Mouse (Mus musculus) heart, embryonic 16.5 days (tissue): ENCODE measurements around the gene Nmnat1. TPM values are rescaled to one million over a fixed set of nuclear protein-coding genes. Genes with fewer than 3 reads are reported as not detected.
"Not testable (repeated sequence)": the region's sequence is repeated elsewhere in the genome, so short reads cannot be mapped to it uniquely, and the experiment has no call there.

Experiments used
- ATAC-seq: fragments of 200-750 bp; cut with Nextera tagmentation; replicated peaks from 2 replicates; pipeline ENCODE4 v1.8.0; 2017; ENCODE audit warnings: moderate number of reproducible peaks; ENCODE audit not compliant: insufficient read depth, low FRiP score; ENCODE audit errors: extremely low read depth
- H3K27ac ChIP-seq: fragments of 300-500 bp; sonication (generic); 2 replicates; pipeline ENCODE4 v1.5.1; 2014; ENCODE audit warnings: mild to moderate bottlenecking, low read length, control low read depth, moderate library complexity
- H3K27me3 ChIP-seq: fragments of 300-500 bp; sonication (generic); 2 replicates; pipeline ENCODE4 v1.6.1; 2014; ENCODE audit warnings: low read length, mixed read lengths; ENCODE audit not compliant: control insufficient read depth, insufficient read depth
- H3K36me3 ChIP-seq: fragments of 300-500 bp; sonication (generic); 2 replicates; pipeline ENCODE4 v1.6.1; 2014; ENCODE audit not compliant: control insufficient read depth, insufficient read depth
- H3K4me1 ChIP-seq: fragments of 300-500 bp; sonication (generic); 2 replicates; pipeline ENCODE4 v1.6.1; 2014; ENCODE audit warnings: low read length, mixed read lengths; ENCODE audit not compliant: control insufficient read depth, insufficient read depth
- H3K4me2 ChIP-seq: fragments of 300-500 bp; sonication (generic); 2 replicates; pipeline ENCODE4 v1.6.1; 2014; ENCODE audit warnings: low read depth, mild to moderate bottlenecking, control low read depth, low read length
- H3K4me3 ChIP-seq: fragments of 300-500 bp; sonication (generic); 2 replicates; pipeline ENCODE4 v1.5.1; 2014; ENCODE audit warnings: mild to moderate bottlenecking, control low read depth, low read length
- H3K9ac ChIP-seq: fragments of 300-500 bp; sonication (generic); 2 replicates; pipeline ENCODE4 v1.6.1; 2014; ENCODE audit warnings: low read length, control low read depth
- H3K9me3 ChIP-seq: fragments of 300-500 bp; sonication (generic); replicated peaks from 2 replicates; pipeline ENCODE4 v1.6.1; 2016; ENCODE audit warnings: low read length; ENCODE audit not compliant: control insufficient read depth
- WGBS: fragments of 180-500 bp; shearing (Covaris S2); extraction: QIAGEN DNeasy Blood & Tissue Kit; methylation state at CpG from one replicate; pipeline ENCODE4 v1.1.7; 2014; 5-methylcytosine and 5-hydroxymethylcytosine counted together
- polyA plus RNA-seq: library from polyadenylated mRNA; unstranded; fragments of >200 nt; fragmentation: Nextera tagmentation; extraction: Ambion mirVana; gene quantifications from 2 replicates; pipeline ENCODE4 v1.2.1, GENCODE M21; 2015

Nmnat1 gene
- polyA plus RNA-seq, 1 experiment from 2014 or later, result 15.8 TPM

GRCm38 (mm10) chr4:149444465-149444864 is 40.5 kb downstream of the Nmnat1 start:
- Histone ChIP-seq H3K9me3 (no peaks in the 10 kb centered on the region), H3K9ac (no peak overlapping the region), H3K27ac (peak overlapping the region; percentile 92; the same call in 1 of the 2 replicates), H3K4me2 (no peak overlapping the region), H3K36me3 (no peaks in the 10 kb centered on the region), H3K27me3 (no peaks in the 10 kb centered on the region), H3K4me3 (no peak overlapping the region), H3K4me1 (peaks cover 13% of the 10 kb centered on the region)
- no peak for ATAC-seq
- 44% methylated on average over 1 of the region's 1 CpGs for WGBS

DNA sequence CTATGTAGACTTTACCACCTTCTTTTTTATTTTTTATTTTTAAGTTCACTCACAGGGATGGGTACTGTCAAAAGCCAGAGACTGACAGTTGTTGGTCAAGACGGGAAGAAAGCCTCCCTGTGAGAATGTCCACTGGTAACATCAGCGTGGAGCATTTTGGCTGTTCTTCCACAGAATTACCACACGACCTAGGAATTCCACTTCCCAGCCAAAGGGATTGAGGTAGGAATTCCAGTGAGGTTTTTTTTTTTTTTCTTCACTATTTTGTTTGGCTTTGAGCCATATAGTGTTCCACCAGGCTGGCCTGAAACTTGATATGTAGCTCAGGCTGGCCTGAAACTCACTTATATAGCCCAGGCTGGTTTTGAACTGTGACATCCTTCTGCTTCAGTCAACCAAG is 42.6 kb downstream of the Nmnat1 start:
- Histone ChIP-seq H3K9ac (no peak overlapping the region), H3K36me3 (no peaks in the 10 kb centered on the region), H3K27ac (peak overlapping the region; percentile 32), H3K27me3 (no peaks in the 10 kb centered on the region), H3K4me3 (no peak overlapping the region), H3K4me1 (peaks cover 13% of the 10 kb centered on the region), H3K4me2 (no peak overlapping the region), H3K9me3 (no peaks in the 10 kb centered on the region)
- no peak for ATAC-seq
- WGBS, result 23% methylated on average over 3 of the region's 3 CpGs

- Histone ChIP-seq H3K4me3 (no peak overlapping the region), H3K4me1 (peaks cover 9% of the 10 kb centered on the region), H3K36me3 (no peaks in the 10 kb centered on the region), H3K4me2 (no peak overlapping the region), H3K9me3 (no peaks in the 10 kb centered on the region), H3K27ac (no peak overlapping the region), H3K27me3 (no peaks in the 10 kb centered on the region), H3K9ac (no peak overlapping the region)
- 61% methylated on average over 8 of the region's 8 CpGs for WGBS
- ATAC-seq, result no peak
Measured at GRCm38 (mm10) chr4:149440576-149440975, 44.4 kb downstream of the Nmnat1 start.

- 71% methylated on average over 1 of the region's 1 CpGs for WGBS
- not testable (repeated sequence) for H3K27me3 ChIP-seq
Measured at GRCm38 (mm10) chr4:149431887-149432286, 53.1 kb downstream of the Nmnat1 start.

GRCm38 (mm10) chr4:149429592-149429991 is 55.4 kb downstream of the Nmnat1 start:
- Histone ChIP-seq H3K4me1 (0 out of 2 replicates have a peak, but pooled peaks cover 6% of the 10 kb centered on the region), H3K9me3 (no peaks in the 10 kb centered on the region), H3K9ac (no peak overlapping the region), H3K36me3 (no peaks in the 10 kb centered on the region), H3K4me3 (no peak overlapping the region), H3K27ac (no peak overlapping the region), H3K4me2 (no peak overlapping the region), H3K27me3 (no peaks in the 10 kb centered on the region)
- ATAC-seq, result no peak
- WGBS, result 81% methylated on average over 5 of the region's 5 CpGs

More at GRCm38 (mm10) chr4:149431887-149432286, 53.1 kb downstream of the Nmnat1 start:
- not testable (repeated sequence) for H3K9me3 ChIP-seq, ATAC-seq, H3K4me2 ChIP-seq, H3K36me3 ChIP-seq, H3K4me3 ChIP-seq, H3K27ac ChIP-seq, H3K4me1 ChIP-seq, H3K9ac ChIP-seq

- peak; percentile 95 for ATAC-seq
- Histone ChIP-seq H3K4me1 (peaks cover 13% of the 10 kb centered on the region), H3K9me3 (no peaks in the 10 kb centered on the region), H3K27me3 (no peaks in the 10 kb centered on the region), H3K4me3 (peak within 1 kb of the TSS; percentile 84), H3K36me3 (no peaks in the 10 kb centered on the region), H3K4me2 (peak within 1 kb of the TSS; percentile 68), H3K27ac (peak within 1 kb of the TSS; percentile 99), H3K9ac (peak within 1 kb of the TSS; percentile 92)
- WGBS, result under 1% methylated on average over 48 of the region's 50 CpGs
Measured at GRCm38 (mm10) chr4:149426325-149427199, 58.4 kb downstream of the Nmnat1 start, which contains the start of gene Ube4b. Gene Ube4b, minus strand, starts transcription at chr4:149426749.

DNA sequence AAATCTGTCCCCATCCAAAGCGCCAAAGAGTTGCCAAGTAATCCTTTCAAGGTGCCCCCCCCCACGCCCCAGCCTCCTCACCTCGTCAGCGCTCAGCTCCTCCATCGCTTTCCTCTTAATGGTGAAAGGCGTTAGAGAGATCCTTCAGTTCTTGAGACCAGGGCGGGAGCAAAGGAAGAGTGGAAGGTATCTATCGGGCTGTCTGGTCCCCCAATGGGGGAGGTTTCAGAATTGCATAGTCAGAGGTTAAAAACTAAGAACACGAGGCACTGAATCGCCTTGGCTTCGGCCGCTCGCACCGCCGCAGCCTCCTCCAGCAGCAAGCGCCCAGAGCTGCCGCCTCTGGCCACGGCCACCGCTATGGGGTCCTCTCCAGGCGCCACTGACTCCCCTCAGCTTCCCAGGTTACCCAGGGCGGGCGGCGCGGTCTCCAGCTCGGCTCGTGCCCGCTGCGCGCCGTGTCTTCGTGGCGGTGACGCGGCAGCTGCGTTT is 59.2 kb downstream of the Nmnat1 start:
- no peaks in the 10 kb centered on the region for H3K36me3 ChIP-seq
- peak overlapping the region; percentile 99 for H3K27ac ChIP-seq
- WGBS, result under 1% methylated on average over 35 of the region's 35 CpGs
- H3K9me3 ChIP-seq, result no peaks in the 10 kb centered on the region
- H3K4me1 ChIP-seq, result peaks cover 13% of the 10 kb centered on the region
- peak overlapping the region; percentile 92 for H3K9ac ChIP-seq
- peak overlapping the region; percentile 84 for H3K4me3 ChIP-seq
- no peaks in the 10 kb centered on the region for H3K27me3 ChIP-seq
- ATAC-seq, result peak; percentile 53
- peak overlapping the region; percentile 68 for H3K4me2 ChIP-seq

GRCm38 (mm10) chr4:149424755-149425154 is 60.2 kb downstream of the Nmnat1 start:
- H3K36me3 ChIP-seq, result no peaks in the 10 kb centered on the region
- WGBS, result 3% methylated on average over 9 of the region's 9 CpGs
- H3K4me3 ChIP-seq, result peak overlapping the region; percentile 84
- no peaks in the 10 kb centered on the region for H3K9me3 ChIP-seq
- no peak for ATAC-seq
- H3K4me2 ChIP-seq, result peak overlapping the region; percentile 68
- H3K9ac ChIP-seq, result peak overlapping the region; percentile 60
- H3K4me1 ChIP-seq, result peaks cover 13% of the 10 kb centered on the region
- no peaks in the 10 kb centered on the region for H3K27me3 ChIP-seq
- peak overlapping the region; percentile 45; the same call in 1 of the 2 replicates for H3K27ac ChIP-seq

DNA sequence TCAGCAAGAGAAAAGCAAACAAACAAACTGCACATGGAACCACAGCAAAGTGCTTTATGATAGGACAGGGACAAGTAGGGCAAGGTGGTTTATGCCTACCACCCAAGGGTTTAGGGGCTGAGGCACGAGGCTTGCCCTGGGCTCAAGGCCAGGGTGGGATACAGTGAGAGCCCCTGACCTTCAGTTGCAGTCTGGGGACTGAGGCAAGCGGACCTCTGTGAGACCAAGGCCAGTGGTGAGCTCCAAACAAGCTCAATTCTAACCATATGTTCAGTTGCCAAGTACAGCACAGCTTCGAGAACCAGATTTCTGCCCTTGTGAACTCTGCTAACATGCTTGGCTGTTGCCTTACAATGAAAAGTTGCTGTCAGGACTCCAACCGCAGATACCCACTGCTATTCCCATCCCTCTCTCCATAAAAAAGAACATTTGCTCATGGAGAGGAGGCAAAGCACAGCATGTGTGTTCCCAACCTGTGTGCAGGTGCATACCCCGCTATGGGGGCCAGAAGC is 67.1 kb downstream of the Nmnat1 start:
- no peak for ATAC-seq
- Histone ChIP-seq H3K27ac (no peak overlapping the region), H3K9me3 (no peaks in the 10 kb centered on the region), H3K9ac (no peak overlapping the region), H3K4me2 (no peak overlapping the region), H3K4me3 (no peak overlapping the region), H3K27me3 (no peaks in the 10 kb centered on the region), H3K36me3 (0 out of 2 replicates have a peak, but pooled peaks cover 4% of the 10 kb centered on the region), H3K4me1 (peaks cover 39% of the 10 kb centered on the region)
- WGBS, result 68% methylated on average over 5 of the region's 5 CpGs
